ENCODE assay signal across 28 mouse cellular contexts in genomic region chr11:62621079-62621478, GRCm38 (mm10). TPM values are rescaled to one million over a fixed set of nuclear protein-coding genes. Genes with fewer than 3 reads are reported as not detected.
DNase-seq lines count a peak whose midpoint lies in the region; ATAC-seq and TF ChIP-seq lines count a peak whose summit lies in the region.
"Had no signal": no experiment of that assay in that cellular context is flagged by ENCODE, and none has a peak within 500 bp of the region (broad histone marks: within the 10 kb centered on the region; RNA-seq: fewer than 3 reads in every experiment).

No protein-coding gene starts in this region.

- no peak for TF ChIP-seq CTCF in MEL (IDR thresholded peaks at IDR 0.05 in 2 of 3, conservative IDR thresholded peaks at IDR 0.05 in 1 of 3; ENCODE audit: control insufficient read depth in 1 of 3, insufficient read depth in 1 of 3, low read depth in 2 of 3, low read length in 3 of 3, poor library complexity in 1 of 3, severe bottlenecking in 1 of 3)

- TF ChIP-seq EP300 in MEL (IDR thresholded peaks at IDR 0.05; ENCODE audit: low read depth in 1 of 2, low read length in 2 of 2) = peak in 1 of 2 experiments; percentile 34; a peak in 2 of 4 replicates

- peak; percentile 14 for DNase-seq in thymus, postnatal 0 days (ENCODE audit: low spot score)
- no peak for DNase-seq in thymus, postnatal 36 days
- peak; percentile 63 for DNase-seq in MEL (ENCODE audit: low read depth, low spot score)
- peak; percentile 25 for DNase-seq in splenic B cell, adult 2 months (ENCODE audit: low read depth, low spot score)
- DNase-seq in kidney, adult 8-10 months = no peak
- no peak for DNase-seq in cerebellum, postnatal 36 days
- DNase-seq in right cerebral cortex, postnatal 14 days = no peak
- DNase-seq: adrenal gland, adult 2 months; adrenal gland, postnatal 10 days; adrenal gland, postnatal 25 days; B cell, adult 2 months; cerebellum, adult 11 months; cerebellum, adult 18-20 months; cerebellum, adult 8-10 months; cerebellum, adult 9-11 months; cerebellum, postnatal 14 days; embryo, embryonic 11 days had no signal

- H3K79me2 ChIP-seq in MEL (ENCODE audit: control insufficient read depth, insufficient read depth, low read length, poor library complexity) = no peaks in the 10 kb centered on the region

- peaks cover 0 to 25% of the 10 kb centered on the region in 2 experiments; a peak in 2 of 4 replicates for H3K36me3 ChIP-seq in MEL (ENCODE audit: control insufficient read depth in 1 of 2, insufficient read depth in 2 of 2, low read length in 2 of 2)
- H3K36me3 ChIP-seq in splenic B cell, adult 2 months (ENCODE audit: control insufficient read depth, insufficient read depth, low read length, poor library complexity, severe bottlenecking) = no peaks in the 10 kb centered on the region
- H3K36me3 ChIP-seq: G1E had no signal

- ATAC-seq in granulocyte monocyte progenitor cell, adult 5-6 weeks (replicated peaks; ENCODE audit: poor library complexity, severe bottlenecking) = peak; percentile 59
- ATAC-seq: CD4-positive, CD25-positive, alpha-beta regulatory T cell, adult 4 months; forebrain, embryonic 14.5 days; forebrain, embryonic 16.5 days had no signal

- no peak for TF ChIP-seq RAD21 in MEL (IDR thresholded peaks at IDR 0.05; ENCODE audit: low read depth, low read length)

- H3K27me3 ChIP-seq in MEL (ENCODE audit: control insufficient read depth in 1 of 2, insufficient read depth in 2 of 2, low read length in 2 of 2) = no peaks in the 10 kb centered on the region
- no peaks in the 10 kb centered on the region for H3K27me3 ChIP-seq in splenic B cell, adult 2 months (ENCODE audit: control insufficient read depth, insufficient read depth, low read length, poor library complexity, severe bottlenecking)
- H3K27me3 ChIP-seq: CH12.LX; embryonic facial prominence, embryonic 13.5 days; embryonic facial prominence, embryonic 15.5 days; forebrain, embryonic 12.5 days had no signal

- peaks cover 11 to 34% of the 10 kb centered on the region in 2 experiments for H3K4me1 ChIP-seq in MEL (ENCODE audit: control insufficient read depth in 1 of 2, insufficient read depth in 2 of 2, low read length in 2 of 2)

- H3K9me3 ChIP-seq in MEL (replicated peaks; ENCODE audit: insufficient read depth, low read length) = no peaks in the 10 kb centered on the region
- H3K9me3 ChIP-seq: embryonic facial prominence, embryonic 13.5 days; embryonic facial prominence, embryonic 15.5 days; forebrain, embryonic 12.5 days had no signal

- H3K4me3 ChIP-seq in MEL (ENCODE audit: control insufficient read depth in 1 of 2, insufficient read depth in 1 of 2, low read depth in 2 of 2, low read length in 2 of 2) = no peak overlapping the region
- H3K4me3 ChIP-seq: embryonic facial prominence, embryonic 13.5 days; embryonic facial prominence, embryonic 15.5 days; erythroblast, embryonic 14.5 days; forebrain, embryonic 10.5 days; forebrain, embryonic 12.5 days had no signal

- TF ChIP-seq POLR2A in MEL (IDR thresholded peaks at IDR 0.05; ENCODE audit: control insufficient read depth in 1 of 2, insufficient read depth in 1 of 2, low read depth in 1 of 2, low read length in 2 of 2, poor library complexity in 1 of 2) = no peak

- H3K9ac ChIP-seq in MEL (ENCODE audit: control insufficient read depth, low read depth, low read length, poor library complexity, severe bottlenecking) = no peak overlapping the region
- H3K9ac ChIP-seq: embryonic facial prominence, embryonic 13.5 days; embryonic facial prominence, embryonic 15.5 days; forebrain, embryonic 12.5 days had no signal

- H3K27ac ChIP-seq in MEL (ENCODE audit: control insufficient read depth, low read depth, low read length) = no peak overlapping the region
- H3K27ac ChIP-seq: embryonic facial prominence, embryonic 13.5 days; embryonic facial prominence, embryonic 15.5 days; forebrain, embryonic 10.5 days; forebrain, embryonic 12.5 days had no signal

TF ChIP-seq in MEL, 35 proteins besides CTCF, POLR2A, EP300 and RAD21:
- TF ChIP-seq SIN3A (IDR thresholded peaks at IDR 0.05; ENCODE audit: low read length) = 0 out of 2 replicates have a peak, but pooled peaks have one; percentile 35
- no peak for TF ChIP-seq NRF1 (IDR thresholded peaks at IDR 0.05; ENCODE audit: insufficient read depth, low read depth, low read length, poor library complexity, severe bottlenecking)
- 0 out of 2 replicates have a peak, but pooled peaks have one; percentile 15 for TF ChIP-seq TBP (IDR thresholded peaks at IDR 0.05; ENCODE audit: low read depth, low read length)

RNA-seq across cellular contexts. Expression of gene Lrrc75a, which starts 27.2 kb away (rescaled TPM):
- 2.2 and 3.4 TPM in 2 replicates for polyA plus RNA-seq in thymus, postnatal 0 days (2015; fragmentation: Nextera tagmentation; extraction: Ambion mirVana)
- total RNA-seq in MEL (2012; rRNA removed) = 6.0 and 7.0 TPM in 2 replicates
- 1 to 10 TPM in 1 of 2 experiments, not detected in 1; 8.9 TPM for polyA plus RNA-seq in MEL (2012; ENCODE audit: insufficient read depth in 1 of 2, insufficient read length in 2 of 2, low read depth in 1 of 2, low replicate concordance in 2 of 2, missing spikeins in 1 of 2)
- total RNA-seq in granulocyte monocyte progenitor cell, adult 5-6 weeks (2014; fragmentation: Nextera tagmentation) = 5.7 TPM in 2 replicates
- total RNA-seq in granulocyte monocyte progenitor cell, adult 5-6 weeks (2017) = 3.6 and 5.4 TPM in 2 replicates

RNA-seq across cellular contexts. Expression of gene Mmgt2, which starts 27.4 kb away (rescaled TPM):
- 54.3 and 63.7 TPM in 2 replicates for polyA plus RNA-seq in thymus, postnatal 0 days (2015; fragmentation: Nextera tagmentation; extraction: Ambion mirVana)
- total RNA-seq in MEL (2012; rRNA removed) = 21.8 and 24.1 TPM in 2 replicates
- polyA plus RNA-seq in MEL (2012; ENCODE audit: insufficient read depth in 1 of 2, insufficient read length in 2 of 2, low read depth in 1 of 2, low replicate concordance in 2 of 2, missing spikeins in 1 of 2) = 10 to 100 TPM in 1 of 2 experiments, not detected in 1; 51.9 TPM
- 16.7 and 34.1 TPM in 2 replicates for total RNA-seq in granulocyte monocyte progenitor cell, adult 5-6 weeks (2014; fragmentation: Nextera tagmentation)
- 15.9 and 23.7 TPM in 2 replicates for total RNA-seq in granulocyte monocyte progenitor cell, adult 5-6 weeks (2017)

RNA-seq across cellular contexts. Expression of gene Trpv2, which starts 46.8 kb away (rescaled TPM):
- polyA plus RNA-seq in thymus, postnatal 0 days (2015; fragmentation: Nextera tagmentation; extraction: Ambion mirVana) = 48.1 and 51.6 TPM in 2 replicates
- 30.4 and 32.0 TPM in 2 replicates for total RNA-seq in MEL (2012; rRNA removed)
- polyA plus RNA-seq in MEL (2012; ENCODE audit: insufficient read depth in 1 of 2, insufficient read length in 2 of 2, low read depth in 1 of 2, low replicate concordance in 2 of 2, missing spikeins in 1 of 2) = 10 to 100 TPM in 1 of 2 experiments, not detected in 1; 30.0 TPM
- total RNA-seq in granulocyte monocyte progenitor cell, adult 5-6 weeks (2014; fragmentation: Nextera tagmentation) = 13.8 and 17.5 TPM in 2 replicates
- total RNA-seq in granulocyte monocyte progenitor cell, adult 5-6 weeks (2017) = 9.2 and 10.7 TPM in 2 replicates

Comparison
In these comparisons a context has a peak if more than half of its experiments do, and no peak if none do; other contexts are left out.
1. DNase-seq: peak in thymus, postnatal 0 days (single experiment), MEL (single experiment) and splenic B cell, adult 2 months (single experiment); none in thymus, postnatal 36 days (0 of 2), kidney, adult 8-10 months (0 of 2), cerebellum, postnatal 36 days (0 of 2) and right cerebral cortex, postnatal 14 days (single experiment).